Comparison of ENCODE assay signal across 7 mouse cellular contexts in genomic region chr7:128523962-128524581, GRCm38 (mm10). TPM values are rescaled to one million over a fixed set of nuclear protein-coding genes. Genes with fewer than 3 reads are reported as not detected.
DNase-seq lines count a peak whose midpoint lies in the region; ATAC-seq lines count a peak whose summit lies in the region.

No protein-coding gene starts in this region.

- H3K36me3 ChIP-seq in forebrain, embryonic 15.5 days = no peaks in the 10 kb centered on the region
- no peaks in the 10 kb centered on the region for H3K36me3 ChIP-seq in hindbrain, embryonic 10.5 days
- H3K36me3 ChIP-seq in limb, embryonic 10.5 days = 0 out of 2 replicates have a peak, but pooled peaks cover 3% of the 10 kb centered on the region

- H3K9me3 ChIP-seq in forebrain, embryonic 15.5 days = no peaks in the 10 kb centered on the region
- no peaks in the 10 kb centered on the region for H3K9me3 ChIP-seq in hindbrain, embryonic 10.5 days
- H3K9me3 ChIP-seq in limb, embryonic 10.5 days (replicated peaks) = no peaks in the 10 kb centered on the region

- peak overlapping the region; percentile 57 for H3K4me2 ChIP-seq in forebrain, embryonic 15.5 days (replicated peaks)

- DNase-seq in NIH3T3 (ENCODE audit: low read depth) = peak; percentile 77
- peak; percentile 56 for DNase-seq in cerebellum, adult 11-12 months
- DNase-seq in hindbrain, embryonic 10.5 days (ENCODE audit: low spot score) = peak; percentile 69
- peak; percentile 79 for DNase-seq in limb, embryonic 10.5 days (ENCODE audit: low spot score)
- DNase-seq in mesoderm, embryonic 11.5 days (ENCODE audit: low read depth, low spot score) = peak; percentile 47
- peak; percentile 33 to 49 for DNase-seq in spleen, adult 18-20 months

- H3K4me1 ChIP-seq in forebrain, embryonic 15.5 days = peaks cover 15% of the 10 kb centered on the region
- peaks cover 27% of the 10 kb centered on the region for H3K4me1 ChIP-seq in hindbrain, embryonic 10.5 days (replicated peaks)
- peaks cover 51% of the 10 kb centered on the region for H3K4me1 ChIP-seq in limb, embryonic 10.5 days

- H3K9ac ChIP-seq in forebrain, embryonic 15.5 days (replicated peaks) = peak overlapping the region; percentile 37

- 0 out of 2 replicates have a peak, but pooled peaks have one; percentile 48 for ATAC-seq in forebrain, embryonic 15.5 days (replicated peaks)

- H3K27ac ChIP-seq in forebrain, embryonic 15.5 days (replicated peaks) = no peak overlapping the region
- H3K27ac ChIP-seq in hindbrain, embryonic 10.5 days = peak overlapping the region; percentile 86
- H3K27ac ChIP-seq in limb, embryonic 10.5 days = peak overlapping the region; percentile 91

- peak overlapping the region; percentile 40 for H3K4me3 ChIP-seq in forebrain, embryonic 15.5 days
- H3K4me3 ChIP-seq in hindbrain, embryonic 10.5 days = peak overlapping the region; percentile 63
- peak overlapping the region; percentile 70 for H3K4me3 ChIP-seq in limb, embryonic 10.5 days

- peaks cover 14% of the 10 kb centered on the region; the same call in 1 of the 2 replicates for H3K27me3 ChIP-seq in forebrain, embryonic 15.5 days
- peaks cover 43% of the 10 kb centered on the region for H3K27me3 ChIP-seq in hindbrain, embryonic 10.5 days (ENCODE audit: insufficient read depth, poor library complexity, severe bottlenecking)
- peaks cover 7% of the 10 kb centered on the region; the same call in 1 of the 2 replicates for H3K27me3 ChIP-seq in limb, embryonic 10.5 days (ENCODE audit: low read depth, poor library complexity, severe bottlenecking)

- WGBS in forebrain, embryonic 15.5 days = 2% methylated on average over 51 of the region's 51 CpGs
- WGBS in hindbrain, embryonic 10.5 days = 2% methylated on average over 51 of the region's 51 CpGs
- 1% methylated on average over 51 of the region's 51 CpGs for WGBS in limb, embryonic 10.5 days

RNA-seq across cellular contexts. Expression of gene Bag3, which starts 0.7 kb away (rescaled TPM):
- 1.4 and 2.2 TPM in 2 replicates for polyA plus RNA-seq in forebrain, embryonic 15.5 days (2015; fragmentation: Nextera tagmentation; extraction: Ambion mirVana)
- 7.2 and 7.8 TPM in 2 replicates for polyA plus RNA-seq in hindbrain, embryonic 10.5 days (2016; fragmentation: Nextera tagmentation; extraction: Ambion mirVana)
- polyA plus RNA-seq in limb, embryonic 10.5 days (2016; fragmentation: Nextera tagmentation; extraction: Ambion mirVana) = 9.3 TPM in 2 replicates
